Mouse (Mus musculus) right cerebral cortex, adult 2 months (tissue): ENCODE measurements around the gene Gm28038.

ENCODE experiments used
- DNase-seq, 2 experiments: peaks; one replicate each; pipeline ENCODE4 v3.0.0; 2021 to 2022; ENCODE audit warnings: low spot score in 2 of 2

The Gm28038 gene

DNA sequence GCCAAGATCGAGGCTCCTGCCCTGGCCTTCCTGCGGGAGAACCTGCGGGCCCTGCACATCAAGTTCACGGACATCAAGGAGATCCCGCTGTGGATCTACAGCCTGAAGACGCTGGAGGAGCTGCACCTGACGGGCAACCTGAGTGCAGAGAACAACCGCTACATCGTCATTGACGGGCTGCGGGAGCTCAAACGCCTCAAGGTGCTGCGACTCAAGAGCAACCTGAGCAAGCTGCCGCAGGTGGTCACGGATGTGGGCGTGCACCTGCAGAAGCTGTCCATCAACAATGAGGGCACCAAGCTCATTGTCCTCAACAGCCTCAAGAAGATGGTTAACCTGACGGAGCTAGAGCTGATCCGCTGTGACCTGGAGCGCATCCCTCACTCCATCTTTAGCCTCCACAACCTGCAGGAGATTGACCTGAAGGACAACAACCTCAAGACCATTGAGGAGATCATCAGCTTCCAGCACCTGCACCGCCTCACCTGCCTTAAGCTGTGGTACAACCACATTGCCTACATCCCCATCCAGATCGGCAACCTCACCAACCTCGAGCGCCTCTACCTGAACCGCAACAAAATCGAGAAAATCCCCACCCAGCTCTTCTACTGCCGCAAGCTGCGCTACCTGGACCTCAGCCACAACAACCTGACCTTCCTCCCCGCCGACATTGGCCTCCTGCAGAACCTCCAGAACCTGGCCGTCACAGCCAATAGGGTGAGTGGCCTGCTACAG lies 24.1 kb upstream of the Gm28038 start:
- DNase-seq, result no peak

GRCm38 (mm10) chr2:30257699-30258460 lies 23.0 kb upstream of the Gm28038 start:
- DNase-seq, result no peak

DNA sequence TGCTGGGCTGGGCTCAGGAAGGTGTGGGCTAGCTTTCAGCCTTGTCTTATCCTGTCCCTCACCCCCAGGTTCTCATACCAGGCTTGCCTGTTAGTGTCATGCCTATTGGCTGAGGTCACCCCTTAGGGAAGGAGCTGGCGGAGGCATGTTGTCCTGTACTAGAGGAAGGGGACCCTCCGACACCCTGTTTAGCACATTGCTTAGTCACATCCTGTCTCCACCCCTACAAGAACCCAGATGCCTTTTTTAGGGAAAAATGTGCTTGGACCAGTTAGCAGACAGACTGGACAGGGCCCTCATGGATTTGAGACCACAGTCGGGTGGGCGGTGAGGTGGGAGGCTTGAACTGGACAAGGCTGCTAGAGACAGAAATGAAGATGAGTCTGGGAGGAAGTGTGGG lies 22.2 kb upstream of the Gm28038 start:
- no peak for DNase-seq

GRCm38 (mm10) chr2:30259131-30260064 lies 21.4 kb upstream of the Gm28038 start:
- DNase-seq, result no peak

DNA sequence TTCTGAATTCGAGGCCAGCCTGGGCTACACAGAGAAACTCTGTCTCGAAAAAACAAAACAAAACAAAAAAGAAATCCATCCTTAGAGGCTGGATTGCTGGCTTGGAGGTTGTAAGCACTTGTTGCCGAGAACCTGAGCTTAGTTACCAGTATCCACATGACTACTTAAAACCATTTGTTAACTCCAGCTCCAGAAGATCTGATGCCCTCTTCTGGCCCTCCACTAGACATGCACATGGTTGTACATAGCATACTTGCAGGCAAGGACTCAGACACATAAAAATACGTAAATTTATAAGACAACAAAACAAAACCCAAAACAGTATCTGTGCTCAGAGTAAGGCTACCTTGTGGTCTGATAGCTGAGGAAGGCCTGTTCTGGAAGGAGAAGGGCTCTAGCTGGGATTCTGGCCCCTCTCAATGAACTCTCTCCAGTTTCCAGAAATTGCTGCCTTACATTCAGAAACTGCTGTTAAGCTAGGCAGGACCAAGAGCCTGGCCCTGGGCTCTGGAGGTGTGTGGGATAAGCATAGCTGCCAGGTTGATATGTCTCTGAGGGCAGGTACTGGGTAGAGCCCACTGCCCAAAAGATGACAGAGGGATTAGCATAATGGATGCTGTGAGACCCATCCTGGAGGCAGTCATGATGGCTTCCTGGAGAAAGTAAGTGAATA lies 19.6 kb upstream of the Gm28038 start:
- no peak for DNase-seq

GRCm38 (mm10) chr2:30261921-30262839 lies 18.7 kb upstream of the Gm28038 start:
- DNase-seq, result no peak

- DNase-seq, result peak in 1 of 2 experiments; percentile 35
Measured at GRCm38 (mm10) chr2:30262840-30263441, 17.9 kb upstream of the Gm28038 start.

DNA sequence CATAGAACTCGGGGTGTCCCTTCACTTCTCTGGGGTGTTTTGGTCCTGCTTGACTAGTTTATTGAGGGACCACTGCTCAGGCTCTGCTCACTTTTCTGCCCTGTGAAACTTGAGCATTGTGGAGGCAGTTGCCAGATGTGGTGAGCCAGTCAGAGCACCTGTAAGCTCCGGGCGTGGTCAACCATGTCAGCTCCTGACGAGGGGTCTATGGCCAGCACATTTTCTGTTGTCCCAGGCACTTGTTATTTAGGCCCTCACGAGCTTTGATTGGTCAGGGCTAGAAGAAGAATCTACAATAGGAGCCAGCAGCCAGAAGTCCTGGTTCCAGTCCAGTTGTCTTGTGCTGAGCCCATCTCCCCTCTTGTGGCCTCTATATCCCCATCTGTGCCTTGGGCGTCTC lies 17.0 kb upstream of the Gm28038 start:
- DNase-seq, result no peak

DNA sequence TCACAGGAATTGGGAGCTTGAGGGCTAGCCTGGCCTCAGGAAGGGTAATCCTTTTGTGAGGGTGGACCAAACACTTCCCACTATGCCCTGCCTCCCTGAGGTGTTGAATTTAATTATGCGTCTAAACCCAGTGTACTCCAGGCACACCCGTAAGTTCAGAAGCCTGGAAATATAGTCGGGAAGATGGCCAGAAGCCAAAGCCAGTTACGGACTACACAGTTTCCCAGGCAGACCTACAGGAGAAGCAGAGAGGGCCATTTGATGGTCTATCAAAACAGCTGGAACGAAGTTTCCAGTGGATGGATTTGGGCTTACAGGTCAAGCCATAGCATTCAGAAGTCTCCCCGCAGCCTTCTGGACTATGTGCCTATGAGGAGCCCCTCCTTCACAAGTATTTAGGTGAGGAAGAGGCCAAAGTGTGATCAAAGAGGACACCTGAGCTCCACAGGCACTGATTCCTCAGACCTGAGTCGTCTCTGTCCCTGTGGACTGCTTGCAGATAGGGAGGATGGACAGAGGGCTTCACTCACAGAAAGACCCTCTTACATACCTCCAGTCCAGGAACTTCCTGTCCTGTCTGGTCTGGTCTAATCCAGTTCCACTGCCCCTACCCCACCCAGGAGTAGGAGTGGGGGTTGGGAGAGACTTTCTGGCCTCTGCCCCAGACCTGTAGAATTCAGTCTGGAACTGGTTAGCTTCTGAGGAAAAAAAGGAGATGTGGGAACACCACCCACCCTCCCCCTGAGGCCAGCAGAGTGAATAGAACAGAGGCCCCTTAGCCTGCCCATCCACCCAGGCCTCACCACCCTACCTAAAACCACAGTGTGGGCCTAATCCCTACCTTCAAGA lies 15.9 kb upstream of the Gm28038 start:
- DNase-seq, result no peak

GRCm38 (mm10) chr2:30265767-30266253 lies 15.0 kb upstream of the Gm28038 start, which contains the start of gene Phyhd1:
Phyhd1 (plus strand) TSS chr2:30266203.
- peak; percentile 40 to 57 for DNase-seq

- DNase-seq, result peak in 1 of 2 experiments; percentile 46
Measured at GRCm38 (mm10) chr2:30266392-30266941, 14.4 kb upstream of the Gm28038 start.

DNA sequence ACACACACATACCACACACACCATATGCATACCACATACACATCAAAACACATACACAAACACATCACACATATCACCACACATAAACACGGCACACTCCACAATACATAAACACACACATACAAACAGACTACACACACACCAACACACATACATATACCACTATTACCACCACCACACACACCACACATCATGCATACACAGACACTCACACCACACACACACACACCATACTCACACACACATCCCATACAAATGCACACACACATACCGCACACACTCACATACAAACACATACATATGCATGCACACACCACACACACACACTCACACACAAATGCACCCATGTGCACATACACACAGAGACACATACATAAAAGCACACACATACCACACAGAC lies 13.4 kb upstream of the Gm28038 start:
- no peak for DNase-seq

GRCm38 (mm10) chr2:30268371-30268770 lies 12.5 kb upstream of the Gm28038 start:
- no peak for DNase-seq

GRCm38 (mm10) chr2:30269241-30269990 lies 11.4 kb upstream of the Gm28038 start:
- DNase-seq, result no peak

- peak; percentile 64 to 78 for DNase-seq
Measured at GRCm38 (mm10) chr2:30270134-30270533, 10.7 kb upstream of the Gm28038 start.

GRCm38 (mm10) chr2:30281651-30282050 lies 808 bp downstream of the Gm28038 start:
- DNase-seq, result no peak

DNA sequence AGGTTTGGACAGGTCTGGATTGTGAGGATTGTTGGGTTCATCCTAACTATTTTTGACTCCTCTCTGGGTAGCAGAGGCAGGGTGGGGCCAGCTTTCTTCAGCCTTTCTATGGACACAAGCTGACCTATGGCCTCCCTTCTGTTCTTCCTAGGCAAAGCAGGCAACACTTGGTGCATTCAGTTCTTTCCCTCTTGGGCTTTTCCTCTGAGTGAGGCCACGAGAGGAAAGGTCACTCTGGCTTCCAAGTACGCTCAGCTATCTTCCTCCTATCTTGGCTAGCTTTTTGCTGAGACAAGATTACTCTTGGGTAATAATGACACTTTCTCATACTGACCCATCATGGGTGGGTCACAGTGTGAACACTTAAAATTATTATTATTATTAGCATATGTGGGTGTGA lies 2.4 kb downstream of the Gm28038 start:
- DNase-seq, result no peak

GRCm38 (mm10) chr2:30285004-30285403 lies 4.2 kb downstream of the Gm28038 start:
- DNase-seq, result no peak
